Mouse (Mus musculus) heart, embryonic 11.5 days (tissue): ENCODE measurements at regions not wholly inside any gene's neighbourhood (a gene's known extent, or its start where the extent isn't known, plus 50 kb on each side); places are given as distances from the start of the nearest gene placed in this dataset.

Source experiments
- ATAC-seq: fragments of 200-750 bp; cut with Nextera tagmentation; replicated peaks from 2 replicates; pipeline ENCODE4 v1.8.0; 2017; ENCODE audit warnings: moderate library complexity; ENCODE audit not compliant: insufficient number of reproducible peaks, low FRiP score, low TSS enrichment
- H3K27ac ChIP-seq: fragments of 300-500 bp; sonication (generic); 2 replicates; pipeline ENCODE4 v1.5.1; 2014; ENCODE audit warnings: mild to moderate bottlenecking, low read depth, low read length
- H3K27me3 ChIP-seq: fragments of 300-500 bp; sonication (generic); 2 replicates; pipeline ENCODE4 v1.6.1; 2014; ENCODE audit warnings: mild to moderate bottlenecking, low read length, mixed read lengths; ENCODE audit not compliant: control insufficient read depth, insufficient read depth
- H3K36me3 ChIP-seq: fragments of 300-500 bp; sonication (generic); 2 replicates; pipeline ENCODE4 v1.6.1; 2014; ENCODE audit warnings: mild to moderate bottlenecking, low read length, moderate library complexity, mixed read lengths; ENCODE audit not compliant: control insufficient read depth, insufficient read depth
- H3K4me1 ChIP-seq: fragments of 300-500 bp; sonication (generic); 2 replicates; pipeline ENCODE4 v1.6.1; 2014; ENCODE audit warnings: low read length; ENCODE audit not compliant: control insufficient read depth, insufficient read depth
- H3K4me2 ChIP-seq: fragments of 300-500 bp; sonication (generic); 2 replicates; pipeline ENCODE4 v1.6.1; 2014; ENCODE audit warnings: mild to moderate bottlenecking, moderate library complexity
- H3K4me3 ChIP-seq: fragments of 300-500 bp; sonication (generic); 2 replicates; pipeline ENCODE4 v1.5.1; 2014; ENCODE audit warnings: low read depth, low read length
- H3K9ac ChIP-seq: fragments of 300-500 bp; sonication (generic); 2 replicates; pipeline ENCODE4 v1.6.1; 2014; ENCODE audit warnings: mild to moderate bottlenecking, low read depth, low read length, moderate library complexity
- H3K9me3 ChIP-seq: fragments of 300-500 bp; sonication (generic); replicated peaks from 2 replicates; pipeline ENCODE4 v1.6.1; 2016; ENCODE audit warnings: low read length; ENCODE audit not compliant: control insufficient read depth
- WGBS: fragments of 180-500 bp; shearing (Covaris S2); extraction: QIAGEN DNeasy Blood & Tissue Kit; methylation state at CpG from one replicate; pipeline ENCODE4 v1.1.7; 2014; ENCODE audit not compliant: insufficient replicate concordance; 5-methylcytosine and 5-hydroxymethylcytosine counted together

GRCm38 (mm10) chr15:31125784-31126183 lies 98.3 kb upstream of the Dap start:
- H3K27me3 ChIP-seq: no peaks in the 10 kb centered on the region
- H3K9ac ChIP-seq: no peak overlapping the region
- no peaks in the 10 kb centered on the region for H3K9me3 ChIP-seq
- ATAC-seq: no peak
- no peaks in the 10 kb centered on the region for H3K36me3 ChIP-seq
- H3K4me1 ChIP-seq: no peaks in the 10 kb centered on the region
- no peak overlapping the region for H3K4me3 ChIP-seq
- WGBS: 87% methylated on average over 1 of the region's 1 CpGs
- no peak overlapping the region for H3K4me2 ChIP-seq
- H3K27ac ChIP-seq: no peak overlapping the region

GRCm38 (mm10) chr15:31126999-31127398 lies 97.1 kb upstream of the Dap start:
- Histone ChIP-seq H3K27me3 (no peaks in the 10 kb centered on the region), H3K9me3 (no peaks in the 10 kb centered on the region), H3K4me1 (no peaks in the 10 kb centered on the region), H3K9ac (no peak overlapping the region), H3K4me3 (no peak overlapping the region), H3K27ac (no peak overlapping the region), H3K36me3 (no peaks in the 10 kb centered on the region), H3K4me2 (no peak overlapping the region)
- 45% methylated on average over 3 of the region's 3 CpGs for WGBS
- no peak for ATAC-seq

GRCm38 (mm10) chr15:31134891-31135290 lies 89.2 kb upstream of the Dap start:
- Histone ChIP-seq H3K27me3 (no peaks in the 10 kb centered on the region), H3K4me2 (no peak overlapping the region), H3K36me3 (no peaks in the 10 kb centered on the region), H3K4me3 (no peak overlapping the region), H3K9me3 (no peaks in the 10 kb centered on the region), H3K4me1 (no peaks in the 10 kb centered on the region), H3K9ac (no peak overlapping the region), H3K27ac (no peak overlapping the region)
- WGBS: 53% methylated on average over 7 of the region's 7 CpGs
- ATAC-seq: no peak

- Histone ChIP-seq H3K27me3 (no peaks in the 10 kb centered on the region), H3K27ac (no peak overlapping the region), H3K36me3 (no peaks in the 10 kb centered on the region), H3K4me3 (no peak overlapping the region), H3K9ac (no peak overlapping the region), H3K4me1 (no peaks in the 10 kb centered on the region), H3K9me3 (no peaks in the 10 kb centered on the region), H3K4me2 (no peak overlapping the region)
- 84% methylated on average over 6 of the region's 6 CpGs for WGBS
- no peak for ATAC-seq
Measured at GRCm38 (mm10) chr15:31138637-31139036, 85.5 kb upstream of the Dap start.

GRCm38 (mm10) chr15:31141750-31142149 lies 82.4 kb upstream of the Dap start:
- Histone ChIP-seq H3K27me3 (no peaks in the 10 kb centered on the region), H3K27ac (no peak overlapping the region), H3K9ac (no peak overlapping the region), H3K9me3 (no peaks in the 10 kb centered on the region), H3K4me1 (no peaks in the 10 kb centered on the region), H3K4me2 (no peak overlapping the region), H3K36me3 (no peaks in the 10 kb centered on the region), H3K4me3 (no peak overlapping the region)
- ATAC-seq: no peak
- 72% methylated on average over 4 of the region's 4 CpGs for WGBS

GRCm38 (mm10) chr15:31148251-31149145 lies 75.6 kb upstream of the Dap start:
- Histone ChIP-seq H3K4me3 (no peak overlapping the region), H3K36me3 (no peaks in the 10 kb centered on the region), H3K27ac (no peak overlapping the region), H3K4me1 (no peaks in the 10 kb centered on the region), H3K9me3 (no peaks in the 10 kb centered on the region), H3K9ac (no peak overlapping the region), H3K27me3 (no peaks in the 10 kb centered on the region), H3K4me2 (no peak overlapping the region)
- ATAC-seq: no peak
- 86% methylated on average over 10 of the region's 10 CpGs for WGBS

GRCm38 (mm10) chr15:31149855-31150254 lies 74.3 kb upstream of the Dap start:
- 78% methylated on average over 2 of the region's 2 CpGs for WGBS
- Histone ChIP-seq H3K9ac (no peak overlapping the region), H3K36me3 (no peaks in the 10 kb centered on the region), H3K9me3 (no peaks in the 10 kb centered on the region), H3K27me3 (no peaks in the 10 kb centered on the region), H3K4me2 (no peak overlapping the region), H3K4me3 (no peak overlapping the region), H3K27ac (no peak overlapping the region), H3K4me1 (no peaks in the 10 kb centered on the region)
- ATAC-seq: no peak

- H3K36me3 ChIP-seq: no peaks in the 10 kb centered on the region
- H3K4me3 ChIP-seq: no peak overlapping the region
- no peak overlapping the region for H3K27ac ChIP-seq
- WGBS: 45% methylated on average over 21 of the region's 21 CpGs
- no peak overlapping the region for H3K9ac ChIP-seq
- H3K4me1 ChIP-seq: no peaks in the 10 kb centered on the region
- H3K27me3 ChIP-seq: no peaks in the 10 kb centered on the region
- peak overlapping the region; percentile 27; the same call in 1 of the 2 replicates for H3K4me2 ChIP-seq
- ATAC-seq: no peak
- no peaks in the 10 kb centered on the region for H3K9me3 ChIP-seq
Measured at GRCm38 (mm10) chr15:31150546-31151471, 73.3 kb upstream of the Dap start.
